Mouse (Mus musculus): ENCODE measurements around the gene Smarca2. TPM values are rescaled to one million over a fixed set of nuclear protein-coding genes. Genes with fewer than 3 reads are reported as not detected.

Gene Smarca2
- total and polyA plus RNA-seq, 2 experiments from 2014 or later, result 135 to 192 TPM

DNA sequence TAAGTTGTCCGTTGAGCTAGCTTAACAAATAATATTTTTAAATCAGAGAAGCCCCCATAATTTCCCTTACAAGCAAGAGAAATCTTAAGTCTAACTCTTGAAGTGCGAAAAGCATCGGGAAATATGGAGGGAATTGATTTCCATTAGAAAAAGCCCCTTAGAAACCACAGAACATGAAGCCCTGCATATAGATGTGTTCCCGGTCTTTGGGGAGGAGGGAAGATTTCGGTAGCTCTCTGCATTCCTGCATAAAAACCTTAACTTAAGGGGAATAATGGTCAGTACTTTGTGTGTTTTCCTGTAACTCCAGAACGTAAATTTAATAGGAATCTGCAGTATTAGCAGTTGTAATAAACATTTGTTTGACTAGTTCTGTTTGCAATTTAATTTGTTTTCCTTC is 143.8 kb downstream of the Smarca2 start:
- under 1% methylated on average over 6 of the region's 6 CpGs for WGBS
- ATAC-seq (no peak), DNase-seq (peak; percentile 62)
- peak overlapping the region; percentile 49 for H3K4me3 ChIP-seq (ENCODE audit: low read depth, low read length)
- peaks cover 19% of the 10 kb centered on the region; the same call in 1 of the 2 replicates for H3K4me1 ChIP-seq (ENCODE audit: insufficient read depth)
- H3K36me3 ChIP-seq (ENCODE audit: insufficient read depth), result peaks cover 2% of the 10 kb centered on the region; the same call in 1 of the 2 replicates
- H3K9me3 ChIP-seq (ENCODE audit: low read length), result no peaks in the 10 kb centered on the region
- H3K9ac ChIP-seq, result peak overlapping the region; percentile 81
- TF ChIP-seq CTCF (IDR thresholded peaks at IDR 0.05; ENCODE audit: low read depth), result no peak
- H3K27ac ChIP-seq (ENCODE audit: low read depth, low read length), result peak overlapping the region; percentile 99
- peak overlapping the region; percentile 85 for H3K4me2 ChIP-seq (ENCODE audit: low read depth)
- no peaks in the 10 kb centered on the region for H3K27me3 ChIP-seq (ENCODE audit: insufficient read depth, low read length)

DNA sequence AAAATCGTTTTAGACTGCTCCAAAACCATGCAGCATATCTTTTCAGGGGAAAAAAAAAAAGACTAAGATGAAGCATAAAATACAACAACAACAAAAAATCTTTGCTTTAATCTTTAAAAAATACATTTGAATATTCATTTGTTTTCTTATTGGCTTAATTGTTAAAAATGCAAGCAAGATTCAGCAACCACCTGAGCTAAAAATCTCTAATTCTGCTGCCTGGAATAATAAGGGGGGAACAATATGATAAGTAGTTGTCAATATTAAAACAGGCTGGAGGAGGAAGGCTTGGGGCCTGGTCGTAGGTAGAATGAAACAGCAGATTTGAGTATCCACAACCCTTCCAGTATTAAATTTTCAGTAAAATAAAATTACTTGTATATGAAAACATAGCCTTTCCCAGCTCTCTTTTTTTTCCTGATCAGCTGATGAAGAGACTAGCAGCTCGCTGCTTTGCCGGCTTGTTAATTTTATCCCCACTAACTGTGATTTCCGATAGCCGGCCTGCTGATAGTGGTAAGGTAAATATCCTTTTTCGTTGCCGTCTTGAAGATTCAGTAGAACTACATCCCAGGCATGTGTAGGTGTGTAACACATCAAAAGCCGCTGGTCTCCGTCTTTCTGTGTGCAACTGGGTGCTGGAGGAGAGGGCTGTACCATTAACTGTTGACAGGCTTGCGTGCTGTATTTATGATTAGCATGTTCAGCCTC is 144.7 kb downstream of the Smarca2 start:
- no peaks in the 10 kb centered on the region for H3K36me3 ChIP-seq (ENCODE audit: insufficient read depth)
- ATAC-seq (no peak), DNase-seq (peak; percentile 74)
- no peak for TF ChIP-seq CTCF (IDR thresholded peaks at IDR 0.05; ENCODE audit: low read depth)
- peak overlapping the region; percentile 99 for H3K27ac ChIP-seq (ENCODE audit: low read depth, low read length)
- H3K9me3 ChIP-seq (ENCODE audit: low read length), result no peaks in the 10 kb centered on the region
- H3K4me1 ChIP-seq (ENCODE audit: insufficient read depth), result peaks cover 23% of the 10 kb centered on the region
- H3K4me3 ChIP-seq (ENCODE audit: low read depth, low read length), result peak overlapping the region; percentile 49
- no peaks in the 10 kb centered on the region for H3K27me3 ChIP-seq (ENCODE audit: insufficient read depth, low read length)
- H3K4me2 ChIP-seq (ENCODE audit: low read depth), result peak overlapping the region; percentile 85
- whole genome bisulfite sequencing, result 2% methylated on average over 11 of the region's 11 CpGs
- peak overlapping the region; percentile 81 for H3K9ac ChIP-seq

DNA sequence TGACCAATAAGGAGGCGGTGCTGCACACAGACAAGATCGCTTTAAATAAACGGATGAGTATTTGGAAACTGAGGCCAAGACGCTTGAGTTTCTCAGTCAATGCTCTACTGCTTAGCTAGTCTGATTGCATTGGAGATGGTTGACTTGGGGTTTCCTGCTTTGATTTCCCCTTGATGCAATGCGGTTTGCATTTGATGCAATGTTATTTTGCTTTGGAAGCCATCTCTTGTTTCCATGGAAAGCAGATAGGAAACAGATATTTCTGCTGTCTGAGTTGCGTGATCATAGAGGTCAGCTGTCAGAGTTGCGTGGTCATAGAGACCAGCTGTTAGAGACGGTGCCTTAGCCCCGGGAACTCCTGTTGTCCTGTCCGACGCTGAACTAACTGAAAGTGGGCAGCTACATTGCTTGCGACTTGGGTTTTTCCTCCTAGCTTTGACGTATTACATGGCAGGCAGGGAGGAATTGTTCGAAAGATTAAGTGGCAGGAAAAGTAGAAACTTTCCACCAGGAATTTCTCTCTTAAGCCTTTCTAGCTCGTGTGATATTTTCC is 147.8 kb downstream of the Smarca2 start:
- H3K27ac ChIP-seq (ENCODE audit: low read depth, low read length), result no peak overlapping the region
- ATAC-seq (no peak), DNase-seq (no peak)
- H3K9ac ChIP-seq, result no peak overlapping the region
- 0 out of 2 replicates have a peak, but pooled peaks cover 5% of the 10 kb centered on the region for H3K36me3 ChIP-seq (ENCODE audit: insufficient read depth)
- no peaks in the 10 kb centered on the region for H3K9me3 ChIP-seq (ENCODE audit: low read length)
- no peak overlapping the region for H3K4me3 ChIP-seq (ENCODE audit: low read depth, low read length)
- 83% methylated on average over 15 of the region's 15 CpGs for WGBS
- no peaks in the 10 kb centered on the region for H3K27me3 ChIP-seq (ENCODE audit: insufficient read depth, low read length)
- no peak for TF ChIP-seq CTCF (IDR thresholded peaks at IDR 0.05; ENCODE audit: low read depth)
- H3K4me1 ChIP-seq (ENCODE audit: insufficient read depth), result peaks cover 15% of the 10 kb centered on the region
- H3K4me2 ChIP-seq (ENCODE audit: low read depth), result no peak overlapping the region

DNA sequence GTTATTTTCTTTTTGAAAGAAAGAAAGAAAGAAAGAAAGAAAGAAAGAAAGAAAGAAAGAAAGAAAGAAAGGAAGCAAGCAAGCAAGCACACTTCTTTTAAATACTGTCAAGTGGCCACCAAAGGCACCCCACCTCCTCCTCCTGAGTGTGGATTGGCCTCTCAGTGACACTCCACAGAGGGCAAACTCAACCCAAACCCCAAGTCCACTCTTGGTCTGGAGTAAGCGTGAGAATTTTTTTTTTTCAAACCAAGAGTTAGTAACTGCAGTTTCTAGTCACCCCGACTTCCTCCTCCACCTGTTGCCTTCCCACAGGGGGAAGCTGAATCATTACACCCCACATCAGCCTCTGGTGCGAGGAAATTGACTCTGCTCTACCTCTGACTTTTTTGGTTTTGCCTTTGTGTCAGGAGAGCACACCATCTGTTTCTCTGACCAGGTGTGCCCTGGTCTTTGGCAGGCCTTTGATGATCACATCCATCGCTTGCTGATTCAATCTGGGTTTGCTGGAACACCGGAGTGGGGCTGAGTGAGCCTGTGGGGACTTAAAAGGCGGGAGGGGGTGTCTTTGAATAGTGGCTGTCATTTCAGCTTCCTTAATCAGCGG is 148.5 kb downstream of the Smarca2 start:
- DNase-seq, result no peak
- no peak overlapping the region for H3K27ac ChIP-seq (ENCODE audit: low read depth, low read length)
- 0 out of 2 replicates have a peak, but pooled peaks cover 7% of the 10 kb centered on the region for H3K36me3 ChIP-seq (ENCODE audit: insufficient read depth)
- no peaks in the 10 kb centered on the region for H3K9me3 ChIP-seq (ENCODE audit: low read length)
- no peak overlapping the region for H3K4me3 ChIP-seq (ENCODE audit: low read depth, low read length)
- no peaks in the 10 kb centered on the region for H3K27me3 ChIP-seq (ENCODE audit: insufficient read depth, low read length)
- ATAC-seq, result no peak
- H3K4me1 ChIP-seq (ENCODE audit: insufficient read depth), result peaks cover 16% of the 10 kb centered on the region
- peak overlapping the region; percentile 26 for H3K4me2 ChIP-seq (ENCODE audit: low read depth)
- 65% methylated on average over 7 of the region's 7 CpGs for WGBS
- H3K9ac ChIP-seq, result no peak overlapping the region
- no peak for TF ChIP-seq CTCF (IDR thresholded peaks at IDR 0.05; ENCODE audit: low read depth)

DNA sequence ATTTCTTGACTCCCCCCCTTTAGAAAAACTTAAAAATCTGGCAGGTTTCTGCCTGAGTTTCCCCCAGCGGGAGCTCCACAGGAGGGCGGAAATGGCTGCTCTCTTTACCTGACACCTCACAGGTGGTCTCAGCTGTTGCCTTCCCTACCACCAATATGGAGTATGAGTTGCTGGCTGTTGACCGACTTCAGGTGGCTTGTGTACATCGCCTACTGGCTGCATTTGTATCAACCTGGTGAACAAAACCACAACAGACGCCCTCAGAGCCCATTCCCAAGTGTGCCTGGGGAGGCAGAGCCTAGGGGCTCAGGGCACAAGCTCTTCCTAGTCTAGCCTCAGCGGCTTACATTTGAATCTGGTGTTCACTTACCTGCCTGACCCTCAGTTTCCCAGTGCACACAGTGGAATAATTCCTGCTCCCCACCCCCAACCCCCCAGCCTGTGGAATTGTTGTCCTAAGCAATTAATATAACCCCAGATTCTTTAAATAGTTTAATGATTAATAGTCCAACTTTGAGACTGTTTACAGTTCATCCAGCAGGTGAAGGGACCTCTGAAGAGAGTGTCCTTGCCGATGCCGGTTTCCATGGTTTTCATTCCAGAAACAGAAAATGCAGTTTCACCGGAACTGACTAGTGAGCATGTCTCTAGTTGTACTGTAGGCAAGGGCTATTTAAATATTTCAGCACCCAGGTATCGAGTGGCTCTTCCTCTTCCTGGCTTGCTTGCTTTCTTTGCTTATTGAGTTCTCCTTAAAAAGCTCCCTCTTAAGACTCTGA is 149.4 kb downstream of the Smarca2 start:
- H3K4me2 ChIP-seq (ENCODE audit: low read depth), result no peak overlapping the region; the same call in 1 of the 2 replicates
- WGBS, result 80% methylated on average over 10 of the region's 10 CpGs
- no peaks in the 10 kb centered on the region for H3K9me3 ChIP-seq (ENCODE audit: low read length)
- H3K4me3 ChIP-seq (ENCODE audit: low read depth, low read length), result no peak overlapping the region
- H3K27me3 ChIP-seq (ENCODE audit: insufficient read depth, low read length), result no peaks in the 10 kb centered on the region
- no peak overlapping the region for H3K9ac ChIP-seq
- DNase-seq, result no peak
- H3K4me1 ChIP-seq (ENCODE audit: insufficient read depth), result peaks cover 20% of the 10 kb centered on the region
- no peak overlapping the region for H3K27ac ChIP-seq (ENCODE audit: low read depth, low read length)
- TF ChIP-seq CTCF (IDR thresholded peaks at IDR 0.05; ENCODE audit: low read depth), result no peak
- ATAC-seq, result no peak
- 0 out of 2 replicates have a peak, but pooled peaks cover 10% of the 10 kb centered on the region for H3K36me3 ChIP-seq (ENCODE audit: insufficient read depth)

DNA sequence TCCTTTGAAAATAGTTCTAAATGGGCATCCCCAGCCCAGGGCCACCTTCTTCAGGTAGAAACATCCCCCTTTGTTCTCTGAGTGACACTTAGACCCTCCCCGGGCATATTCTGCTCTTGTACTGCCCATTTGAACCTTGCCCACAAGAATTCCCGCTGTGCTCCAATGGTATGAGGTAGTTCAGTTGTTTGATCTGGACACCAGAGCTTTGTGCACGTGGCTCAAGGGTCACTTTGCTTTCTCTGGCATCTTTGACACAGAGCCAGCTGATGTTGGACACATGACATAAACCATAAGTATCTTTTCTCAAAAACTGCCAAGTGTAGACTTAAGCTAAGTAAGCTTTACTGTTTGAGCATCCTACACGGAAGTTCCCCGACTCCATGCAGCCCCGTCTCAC is 151.1 kb downstream of the Smarca2 start:
- H3K4me2 ChIP-seq (ENCODE audit: low read depth), result no peak overlapping the region
- H3K27ac ChIP-seq (ENCODE audit: low read depth, low read length), result no peak overlapping the region
- DNase-seq (no peak), ATAC-seq (no peak)
- H3K4me1 ChIP-seq (ENCODE audit: insufficient read depth), result peaks cover 20% of the 10 kb centered on the region
- no peaks in the 10 kb centered on the region for H3K9me3 ChIP-seq (ENCODE audit: low read length)
- WGBS, result 84% methylated on average over 6 of the region's 6 CpGs
- H3K9ac ChIP-seq, result no peak overlapping the region
- no peak overlapping the region for H3K4me3 ChIP-seq (ENCODE audit: low read depth, low read length)
- H3K36me3 ChIP-seq (ENCODE audit: insufficient read depth), result peaks cover 24% of the 10 kb centered on the region; the same call in 1 of the 2 replicates
- no peaks in the 10 kb centered on the region for H3K27me3 ChIP-seq (ENCODE audit: insufficient read depth, low read length)
- TF ChIP-seq CTCF (IDR thresholded peaks at IDR 0.05; ENCODE audit: low read depth), result no peak

Measured in forebrain, postnatal 0 days (tissue).